Mouse (Mus musculus) heart, adult 18-20 months (tissue): ENCODE data around the gene Thoc3. TPM values are rescaled to one million over a fixed set of nuclear protein-coding genes. Genes with fewer than 3 reads are reported as not detected.
"Not testable (repeated sequence)": the region's sequence is repeated elsewhere in the genome, so short reads cannot be mapped to it uniquely, and the experiment has no call there.

Experiments used
- DNase-seq, 2 experiments: peaks; one replicate each; pipeline ENCODE4 v3.0.0; 2021 to 2022; ENCODE audit warnings: mixed read lengths in 1 of 2
- long read RNA-seq, 2 experiments: library from polyadenylated mRNA; stranded (forward); transcript quantifications; one replicate each; pipeline ENCODE4 v2.0.0; 2021
- total RNA-seq, 2 experiments: library from RNA; stranded (reverse); gene quantifications; 2 replicates each; pipeline ENCODE4 v1.2.3; 2021

Gene Thoc3
- total RNA-seq: 10 to 100 TPM; 21.4 to 21.8 TPM
- long read RNA-seq, experiment 1, transcript Thoc3-201 (6 exons, 2,335 nt): major isoform, 12 of 14 reads
- long read RNA-seq, experiment 1, partial matches to known transcripts: 1 of 14 reads
- long read RNA-seq, experiment 1, other reads (novel, unspliced or antisense): 1 of 14 reads
- long read RNA-seq, experiment 2, transcript Thoc3-201 (6 exons, 2,335 nt): major isoform, 13 of 15 reads
- long read RNA-seq, experiment 2, partial matches to known transcripts: 1 of 15 reads
- long read RNA-seq, experiment 2, other reads (novel, unspliced or antisense): 1 of 15 reads

- peak; percentile 93 to 95 for DNase-seq
These were observed at the start of gene Thoc3 for GRCm38 (mm10) chr13:54468098-54469011. Thoc3 (minus strand) TSS chr13:54468849.

DNA sequence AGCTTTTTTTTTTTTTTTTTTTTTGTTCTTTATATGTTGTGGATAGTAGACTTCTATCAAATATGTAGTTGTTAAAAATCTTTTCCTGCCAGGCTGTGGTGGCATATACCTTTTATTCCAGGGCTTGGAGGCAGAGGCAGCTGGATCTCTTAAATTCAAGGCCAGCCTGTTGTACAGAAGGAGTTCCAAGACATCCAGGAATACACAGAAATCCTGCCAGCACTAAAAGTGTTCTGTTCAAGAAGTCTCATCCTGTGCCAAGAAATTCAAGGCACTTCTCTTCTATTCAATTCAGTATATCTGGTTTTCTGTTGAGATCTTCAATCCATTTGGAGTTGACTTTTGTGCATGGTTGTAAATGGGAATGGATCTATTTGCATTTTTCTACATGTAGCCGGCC lies 37.3 kb upstream of the Thoc3 start:
- no peak for DNase-seq

DNA sequence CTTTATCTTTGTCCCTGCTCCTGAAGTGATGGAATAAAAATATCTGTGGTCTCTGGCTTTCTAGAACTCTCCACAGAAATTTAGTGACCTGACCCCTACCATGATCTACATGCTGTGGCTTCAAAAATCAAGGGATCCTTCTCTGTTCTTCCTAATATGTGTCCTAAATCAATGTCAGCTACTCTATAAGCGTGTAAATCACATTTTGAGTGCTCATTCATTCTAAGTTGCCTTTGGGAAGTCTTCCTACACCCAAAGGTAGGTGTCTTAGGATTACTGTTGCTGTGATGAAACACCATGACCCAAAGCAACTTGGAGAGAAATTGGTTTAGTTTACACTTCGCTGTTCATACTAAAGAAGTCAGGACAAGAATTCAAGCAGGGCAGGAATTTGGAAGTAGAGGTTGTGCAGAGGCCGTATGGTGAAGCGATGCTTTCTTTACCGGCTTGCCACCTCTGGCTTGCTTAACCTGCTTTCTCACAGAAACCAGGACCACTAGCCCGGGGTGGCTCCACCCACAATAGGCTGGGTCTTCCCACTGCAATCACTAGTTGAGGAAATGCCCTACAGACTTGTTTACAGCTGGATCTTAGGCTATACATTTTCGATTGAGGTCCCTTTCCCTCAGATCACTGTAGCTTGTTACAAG lies 36.1 kb upstream of the Thoc3 start:
- no peak for DNase-seq

DNA sequence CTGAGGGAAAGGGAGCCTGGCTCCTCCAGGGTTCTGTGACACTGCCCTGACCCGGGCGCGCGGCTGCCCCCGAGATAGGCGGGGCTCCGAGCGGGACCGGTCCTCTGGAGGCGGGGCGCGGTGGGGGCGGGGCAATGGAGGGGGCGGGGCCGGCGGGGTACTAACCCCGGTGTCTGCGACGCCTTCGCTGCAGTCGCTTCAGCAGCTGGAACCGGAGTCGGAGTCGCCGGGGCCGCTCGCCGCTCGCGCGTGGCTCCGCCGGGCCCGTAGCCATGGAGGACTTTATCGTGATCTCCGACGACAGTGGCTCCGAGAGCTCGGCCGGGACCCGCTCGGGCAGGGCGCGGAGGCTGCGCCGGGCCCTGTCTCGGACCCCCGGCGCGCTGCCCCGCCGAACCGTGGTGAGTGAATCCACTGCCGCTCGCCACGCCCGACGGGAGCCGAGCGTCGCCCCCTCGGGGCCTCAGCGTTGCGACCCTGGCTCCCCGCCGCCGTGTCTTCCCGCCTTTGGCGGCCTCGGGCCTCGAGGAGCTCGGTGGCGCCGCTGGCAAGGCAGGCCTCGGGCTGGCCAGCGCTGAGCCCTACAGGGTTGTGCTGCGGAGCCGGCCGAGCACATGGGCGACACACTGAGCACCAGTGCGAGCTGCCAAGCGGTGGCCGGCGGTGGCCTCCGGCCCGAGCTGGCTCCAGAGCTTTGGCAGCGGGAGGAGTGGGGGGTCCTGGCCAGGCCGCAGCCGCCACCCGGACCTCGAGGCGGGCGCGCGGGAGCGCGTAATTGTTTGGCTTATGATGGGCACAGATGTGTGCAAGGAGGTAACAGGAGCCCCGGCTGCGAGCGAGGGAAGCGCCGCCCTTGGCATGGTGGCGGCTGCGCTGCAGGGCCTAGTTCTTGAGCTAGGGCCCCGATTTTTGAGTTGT lies 35.2 kb upstream of the Thoc3 start, which contains the start of gene Simc1:
Simc1 (plus strand) TSS at position 176 of the 918 bp plus-strand sequence.
- peak; percentile 80 to 83 for DNase-seq

DNA sequence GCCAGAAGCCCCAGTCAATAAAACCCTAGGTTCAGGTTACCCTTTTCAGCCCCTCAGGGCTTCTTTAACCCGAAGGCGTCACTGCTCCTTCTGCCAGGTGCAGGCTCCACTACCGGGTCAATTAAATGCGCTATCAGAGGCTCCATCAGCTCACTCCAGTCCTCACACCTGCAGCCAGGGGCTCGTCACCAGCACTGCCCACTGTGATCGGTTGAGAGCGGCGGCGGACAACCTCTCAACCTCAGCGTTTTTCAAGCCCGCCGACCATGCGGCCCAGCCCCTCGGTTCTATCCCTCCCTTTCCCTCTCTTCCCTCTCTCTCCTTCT lies 34.6 kb upstream of the Thoc3 start:
- DNase-seq: no peak

DNA sequence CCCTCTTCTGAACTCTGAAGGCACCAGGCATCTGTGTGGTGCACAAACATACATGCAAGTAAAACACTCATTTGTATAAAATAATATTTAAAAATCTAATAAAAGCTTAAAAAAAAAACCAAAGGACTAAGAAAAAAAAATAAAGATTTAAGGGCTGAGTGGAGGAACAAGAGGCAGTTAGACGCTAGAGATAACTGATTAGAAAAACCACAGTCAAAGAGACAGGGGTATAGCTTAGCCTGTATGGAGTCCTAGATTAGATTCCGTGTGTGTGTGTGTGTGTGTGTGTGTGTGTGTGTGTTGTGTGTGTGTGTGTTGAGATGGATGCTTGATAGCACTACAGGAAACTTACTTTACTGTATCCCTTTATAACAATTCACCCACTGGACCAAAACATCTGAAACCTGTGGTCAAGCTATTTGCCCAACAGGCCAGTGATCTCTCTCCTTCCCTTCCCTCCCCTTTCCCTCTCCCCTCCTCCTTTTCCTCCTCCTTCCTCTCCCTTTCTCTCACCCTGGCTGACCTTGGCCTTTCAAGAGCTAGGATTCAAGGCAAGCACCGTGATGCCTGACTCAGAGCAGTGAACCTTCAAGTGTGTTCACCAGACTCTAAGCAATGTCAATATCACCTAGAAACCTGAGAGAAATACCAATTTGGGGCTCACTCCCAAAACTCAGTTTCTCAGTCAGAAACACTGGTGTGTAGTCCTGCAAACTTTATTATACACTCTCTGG lies 33.5 kb upstream of the Thoc3 start:
- DNase-seq: no peak

GRCm38 (mm10) chr13:54501352-54501751 lies 32.7 kb upstream of the Thoc3 start:
- no peak for DNase-seq

DNA sequence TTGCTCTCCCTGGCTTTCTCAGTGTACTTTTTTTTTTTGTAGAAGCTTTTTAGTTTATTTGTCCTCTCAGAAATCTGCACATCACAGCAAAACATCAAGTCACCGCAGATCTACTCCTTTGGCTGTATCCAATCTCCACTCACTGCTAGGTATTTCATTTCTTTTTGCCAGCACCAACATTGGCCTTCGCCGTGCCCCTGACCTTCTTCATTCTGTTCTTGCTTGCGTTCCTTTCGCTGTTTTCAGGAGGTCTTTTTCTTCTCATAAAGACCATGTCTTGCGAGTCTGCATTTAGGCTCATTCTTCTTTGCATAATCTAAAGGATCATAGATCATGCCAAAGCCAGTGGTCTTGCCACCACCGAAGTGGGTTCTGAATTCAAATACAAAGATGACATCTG lies 30.9 kb upstream of the Thoc3 start:
- not testable (repeated sequence) for DNase-seq

DNA sequence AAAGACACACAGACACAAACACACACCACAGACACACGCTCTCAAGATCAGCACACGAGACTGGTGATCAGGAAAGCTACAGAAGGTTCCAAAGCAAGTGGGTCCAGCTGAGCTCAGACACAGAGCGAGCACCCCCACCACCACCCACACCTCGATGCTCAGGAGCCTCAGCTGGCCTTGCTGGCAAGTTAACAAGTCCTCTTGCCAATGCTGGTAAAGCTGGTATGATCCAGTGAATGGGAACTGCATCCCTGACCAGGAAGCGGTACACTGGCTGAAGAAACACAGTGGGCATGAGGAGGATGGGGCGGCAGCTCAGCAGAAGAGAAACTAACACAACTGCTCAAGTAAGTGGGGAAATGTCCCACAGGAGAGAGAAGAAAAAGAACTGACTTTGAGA lies 22.7 kb upstream of the Thoc3 start:
- DNase-seq: no peak

GRCm38 (mm10) chr13:54490411-54490810 lies 21.8 kb upstream of the Thoc3 start:
- no peak for DNase-seq

DNA sequence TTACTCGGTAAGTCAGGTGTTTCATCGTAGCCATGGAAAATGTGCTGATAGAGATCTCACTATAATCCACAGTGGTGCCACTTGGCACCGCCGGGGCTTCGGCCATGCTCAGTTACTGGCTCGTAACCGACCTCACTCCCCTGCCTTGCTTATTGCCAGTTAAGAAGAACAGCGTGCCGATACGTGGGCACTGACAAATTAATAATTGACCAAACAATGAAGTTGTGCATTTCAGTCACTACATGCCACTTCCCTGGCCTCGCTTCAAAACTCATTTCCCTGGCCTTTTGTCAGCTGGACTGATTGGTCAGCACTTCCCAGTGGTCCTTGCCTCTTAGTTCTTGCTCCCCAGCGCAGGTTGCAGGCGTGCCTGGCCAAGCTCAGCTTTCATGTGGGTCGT lies 12.8 kb upstream of the Thoc3 start:
- no peak for DNase-seq

DNA sequence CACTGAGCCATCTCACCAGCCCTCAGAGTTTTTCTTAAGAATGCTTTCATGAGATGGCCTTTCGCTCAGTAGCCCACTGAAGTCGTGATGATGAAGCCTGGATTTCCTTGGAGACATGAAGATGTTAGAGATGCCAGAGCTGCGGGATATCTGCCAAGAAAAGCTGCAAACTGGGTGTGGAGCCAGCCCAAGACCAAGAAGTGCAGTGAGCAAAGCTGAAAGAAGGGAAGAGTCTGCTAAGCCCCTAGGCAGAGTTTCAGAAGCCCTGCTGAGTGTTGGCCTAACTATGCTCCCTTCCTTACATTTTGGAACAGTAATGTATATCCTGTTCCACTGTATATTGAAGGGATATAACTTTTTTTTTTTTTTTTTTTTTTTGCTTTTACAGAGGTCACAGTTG lies 10.6 kb upstream of the Thoc3 start:
- DNase-seq: no peak

- peak in 1 of 2 experiments; percentile 24 for DNase-seq
These were observed 7.1 kb upstream of the Thoc3 start for GRCm38 (mm10) chr13:54475702-54476101.

- DNase-seq: no peak
These were observed 6.3 kb upstream of the Thoc3 start for GRCm38 (mm10) chr13:54474996-54475395.

GRCm38 (mm10) chr13:54471967-54472366 lies 3.3 kb upstream of the Thoc3 start:
- no peak for DNase-seq

GRCm38 (mm10) chr13:54469012-54469354 lies 334 bp upstream of the Thoc3 start:
- DNase-seq: no peak

DNA sequence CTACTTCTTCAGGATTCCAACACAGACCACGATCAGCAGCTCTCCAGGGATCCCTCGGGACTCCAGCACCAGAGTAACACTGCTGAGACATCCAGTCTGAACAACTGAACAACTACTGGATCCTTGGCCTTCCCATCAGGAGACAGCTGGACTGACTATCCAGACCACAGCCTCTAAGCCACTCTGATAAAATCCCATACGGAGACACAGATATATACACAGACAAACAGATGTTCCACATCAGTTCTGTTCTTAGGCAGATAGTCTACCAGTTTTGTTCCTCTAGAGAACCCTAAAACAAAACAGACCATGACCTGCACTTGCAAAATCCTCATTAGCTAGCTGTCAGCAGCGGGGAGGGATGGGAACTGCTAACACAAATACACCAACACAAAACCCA lies 9.4 kb downstream of the Thoc3 start:
- no peak for DNase-seq

GRCm38 (mm10) chr13:54457062-54457461 lies 11.6 kb downstream of the Thoc3 start:
- no peak for DNase-seq

DNA sequence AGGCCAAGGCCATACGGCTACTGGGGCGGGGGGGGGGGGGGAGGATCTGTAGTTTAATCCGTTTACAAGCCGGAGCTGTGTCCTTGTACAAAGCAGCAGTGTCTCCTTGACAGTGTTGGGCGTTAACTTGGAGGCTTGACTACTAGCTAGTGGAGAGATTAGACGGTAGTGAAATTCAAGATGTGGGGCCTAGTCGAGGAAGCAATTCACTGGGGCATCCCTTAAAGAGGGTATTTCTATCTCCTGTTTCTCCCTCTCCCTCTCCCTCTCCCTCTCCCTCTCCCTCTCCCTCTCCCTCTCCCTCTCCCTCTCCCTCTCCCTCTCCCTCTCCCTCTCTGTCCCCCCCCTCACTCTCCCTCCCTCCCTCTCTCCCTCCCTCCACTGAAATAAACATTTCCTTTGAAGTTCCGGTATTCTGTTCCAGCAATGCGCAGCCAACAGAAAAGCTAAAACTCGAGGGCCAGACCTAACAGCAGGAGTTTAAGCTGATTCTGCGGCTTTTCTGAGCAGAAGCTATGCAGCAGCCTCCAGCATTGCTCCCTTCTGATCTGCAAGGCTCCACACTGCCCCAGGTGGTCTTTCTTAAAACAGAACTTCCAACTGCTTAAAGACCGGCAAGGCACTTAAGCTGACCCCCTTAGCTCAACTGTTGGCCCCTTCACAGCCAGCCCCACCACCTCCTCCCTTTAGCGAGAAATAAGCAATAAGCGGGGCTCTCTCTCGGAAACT lies 21.0 kb downstream of the Thoc3 start:
- no peak for DNase-seq

- DNase-seq: peak; percentile 71 to 90
These were observed 21.8 kb downstream of the Thoc3 start for GRCm38 (mm10) chr13:54446686-54447495.
